Mouse (Mus musculus) c-Kit-positive CD71-positive TER-119-negative erythroid progenitor cells, embryonic 14.5 days (primary cell): Measurements from ENCODE around the gene Rwdd4a.

Experiments
- DNase-seq: peaks from one replicate; pipeline ENCODE4 v3.0.0-alpha.2; 2013; ENCODE audit warnings: low read depth

The Rwdd4a gene

DNA sequence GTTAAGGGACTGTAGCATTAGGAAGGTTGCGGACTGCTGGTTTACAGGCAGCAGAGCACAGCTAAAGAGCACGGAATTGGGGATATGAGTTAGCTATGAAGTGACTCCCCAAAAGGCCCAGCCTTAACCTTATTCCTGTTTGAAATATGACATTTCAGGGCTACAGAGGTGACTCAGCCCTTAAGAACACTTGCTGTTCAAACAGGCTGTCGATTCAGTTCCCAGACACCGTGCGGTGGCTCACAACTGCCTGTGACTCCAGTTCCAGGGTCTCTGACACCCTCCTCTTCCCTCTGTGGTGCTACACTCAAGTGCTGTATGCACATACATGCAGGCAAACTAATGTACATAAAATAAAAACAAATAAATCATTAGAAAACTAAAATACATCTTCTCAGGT is 55.2 kb downstream of the Rwdd4a start:
- DNase-seq: no peak

DNA sequence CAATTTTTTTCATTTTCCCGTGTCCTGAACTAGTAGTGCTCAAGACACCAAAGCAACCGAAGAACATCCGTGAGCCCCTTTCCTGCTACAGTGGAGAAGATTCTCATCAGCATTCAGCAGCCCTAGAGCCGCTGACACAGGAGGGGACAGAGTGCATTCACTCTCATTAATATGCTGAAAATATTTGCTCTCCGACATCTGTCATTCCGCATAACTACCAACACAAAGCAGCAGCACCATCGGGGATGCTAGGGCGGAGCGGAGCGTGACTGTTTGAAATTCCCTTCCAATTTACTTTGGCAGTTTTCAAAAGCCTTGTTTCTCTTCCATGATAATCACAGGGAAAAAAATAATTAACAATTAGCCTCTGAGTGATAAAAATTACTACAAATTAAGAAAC is 56.9 kb downstream of the Rwdd4a start:
- no peak for DNase-seq

DNA sequence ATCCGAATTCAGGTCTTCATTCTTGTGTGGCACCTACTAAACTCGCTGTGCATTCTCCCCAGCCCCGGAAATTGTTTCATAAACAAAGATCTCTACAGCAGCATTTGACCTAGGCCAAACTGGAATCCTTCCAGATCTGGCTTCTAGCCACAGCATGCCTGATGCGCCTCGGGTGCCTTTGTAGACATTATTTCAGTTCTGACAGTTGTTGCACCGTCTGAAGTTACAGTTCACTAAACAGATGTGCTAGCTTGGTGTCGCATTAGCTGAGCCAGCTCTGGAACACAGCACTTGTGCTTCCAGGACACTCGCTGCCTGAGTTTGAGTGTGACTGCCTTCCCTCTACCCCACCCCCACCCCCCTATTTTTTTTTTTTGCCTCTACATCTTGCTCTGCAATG is 67.2 kb downstream of the Rwdd4a start:
- DNase-seq: no peak
